ENCODE assay signal across 23 mouse cellular contexts in genomic region chr13:37353016-37353415, GRCm38 (mm10). TPM values are rescaled to one million over a fixed set of nuclear protein-coding genes. Genes with fewer than 3 reads are reported as not detected.
DNase-seq lines count a peak whose midpoint lies in the region; ATAC-seq and TF ChIP-seq lines count a peak whose summit lies in the region.
"Had no signal": no experiment of that assay in that cellular context is flagged by ENCODE, and none has a peak within 500 bp of the region (broad histone marks: within the 10 kb centered on the region; RNA-seq: fewer than 3 reads in every experiment).

No protein-coding gene starts in this region.

- H3K9me3 ChIP-seq in heart, embryonic 10.5 days: no peaks in the 10 kb centered on the region
- H3K9me3 ChIP-seq in kidney, embryonic 15.5 days (replicated peaks): no peaks in the 10 kb centered on the region
- H3K9me3 ChIP-seq: embryonic facial prominence, embryonic 10.5 days; embryonic facial prominence, embryonic 12.5 days; forebrain, embryonic 10.5 days; forebrain, embryonic 12.5 days had no signal

- 72% methylated on average over 2 of the region's 2 CpGs for whole genome bisulfite sequencing in heart, embryonic 10.5 days
- WGBS in kidney, adult 2 months: 71% methylated on average over 2 of the region's 2 CpGs
- WGBS in kidney, embryonic 15.5 days: 67% methylated on average over 2 of the region's 2 CpGs

- no peaks in the 10 kb centered on the region for H3K27me3 ChIP-seq in heart, embryonic 10.5 days (ENCODE audit: insufficient read depth, poor library complexity, severe bottlenecking)
- H3K27me3 ChIP-seq in kidney, adult 2 months (replicated peaks; ENCODE audit: control insufficient read depth, insufficient read depth, low read length): no peaks in the 10 kb centered on the region
- H3K27me3 ChIP-seq in kidney, embryonic 15.5 days: no peaks in the 10 kb centered on the region
- H3K27me3 ChIP-seq: embryonic facial prominence, embryonic 12.5 days; forebrain, embryonic 12.5 days had no signal

- H3K9ac ChIP-seq in kidney, embryonic 15.5 days: no peak overlapping the region
- H3K9ac ChIP-seq: embryonic facial prominence, embryonic 12.5 days; forebrain, embryonic 12.5 days had no signal

- TF ChIP-seq CTCF in kidney, adult 2 months (conservative IDR thresholded peaks at IDR 0.05; ENCODE audit: insufficient read depth, insufficient read length, low read depth, low read length): no peak

- peak; percentile 5 for DNase-seq in heart, embryonic 10.5 days (ENCODE audit: low spot score)
- no peak for DNase-seq in heart, adult 8-10 months (ENCODE audit: low spot score)
- peak; percentile 52 for DNase-seq in kidney, adult 2 months
- DNase-seq in kidney, postnatal 14 days: peak; percentile 12
- DNase-seq in kidney, adult 18-20 months: no peak
- DNase-seq in cerebellum, adult 11 months: no peak
- DNase-seq: adrenal gland, adult 2 months; adrenal gland, postnatal 10 days; adrenal gland, postnatal 25 days; cerebellum, adult 11-12 months; cerebellum, adult 2 months; cerebellum, adult 9-10 months; cerebellum, postnatal 10 days; cerebellum, postnatal 25 days had no signal

- no peaks in the 10 kb centered on the region for H3K36me3 ChIP-seq in heart, embryonic 10.5 days
- H3K36me3 ChIP-seq in kidney, adult 2 months (ENCODE audit: control insufficient read depth, insufficient read depth, low read length): no peaks in the 10 kb centered on the region
- no peaks in the 10 kb centered on the region for H3K36me3 ChIP-seq in kidney, embryonic 15.5 days
- H3K36me3 ChIP-seq: embryonic facial prominence, embryonic 10.5 days; embryonic facial prominence, embryonic 12.5 days; forebrain, embryonic 10.5 days; forebrain, embryonic 12.5 days had no signal

- H3K4me1 ChIP-seq in heart, embryonic 10.5 days: peaks cover 5% of the 10 kb centered on the region; the same call in 1 of the 2 replicates
- H3K4me1 ChIP-seq in kidney, adult 2 months (ENCODE audit: control insufficient read depth, insufficient read depth, low read length): no peaks in the 10 kb centered on the region
- no peaks in the 10 kb centered on the region for H3K4me1 ChIP-seq in kidney, embryonic 15.5 days
- H3K4me1 ChIP-seq: embryonic facial prominence, embryonic 10.5 days; embryonic facial prominence, embryonic 12.5 days; forebrain, embryonic 12.5 days had no signal

- no peak for ATAC-seq in kidney, embryonic 15.5 days (replicated peaks; ENCODE audit: low FRiP score)
- ATAC-seq: forebrain, embryonic 14.5 days; forebrain, embryonic 16.5 days had no signal

- H3K27ac ChIP-seq in heart, embryonic 10.5 days: no peak overlapping the region
- peak overlapping the region; percentile 95 for H3K27ac ChIP-seq in kidney, adult 2 months (ENCODE audit: insufficient read depth, low read depth, low read length)
- no peak overlapping the region for H3K27ac ChIP-seq in kidney, embryonic 15.5 days
- H3K27ac ChIP-seq: embryonic facial prominence, embryonic 10.5 days; embryonic facial prominence, embryonic 12.5 days; forebrain, embryonic 10.5 days; forebrain, embryonic 12.5 days had no signal

- H3K4me3 ChIP-seq in heart, embryonic 10.5 days: no peak overlapping the region
- no peak overlapping the region for H3K4me3 ChIP-seq in kidney, adult 2 months (ENCODE audit: insufficient read depth, low read depth, low read length)
- no peak overlapping the region for H3K4me3 ChIP-seq in kidney, embryonic 15.5 days (replicated peaks)
- H3K4me3 ChIP-seq: embryonic facial prominence, embryonic 10.5 days; embryonic facial prominence, embryonic 12.5 days; forebrain, embryonic 10.5 days; forebrain, embryonic 12.5 days had no signal

- no peak overlapping the region for H3K4me2 ChIP-seq in kidney, embryonic 15.5 days
- H3K4me2 ChIP-seq: embryonic facial prominence, embryonic 12.5 days; forebrain, embryonic 12.5 days had no signal

- TF ChIP-seq POLR2A in kidney, adult 2 months (IDR thresholded peaks at IDR 0.05; ENCODE audit: low read depth, low read length): no peak

RNA-seq across cellular contexts. Expression of gene Ly86, which starts 8.0 kb away (rescaled TPM):
- 0.46 and 1.3 TPM in 2 replicates for polyA plus RNA-seq in heart, embryonic 10.5 days (2016; fragmentation: Nextera tagmentation; extraction: Ambion mirVana)
- total RNA-seq in heart, adult 8-10 months (2022): 1 to 10 TPM; 1.2 to 1.7 (median 1.4) TPM
- polyA plus RNA-seq in kidney, adult 2 months (2012; rRNA removed): 3.9 and 8.4 TPM in 2 replicates
- 5.4 and 6.9 TPM in 2 replicates for polyA plus RNA-seq in kidney, embryonic 15.5 days (2015; fragmentation: Nextera tagmentation; extraction: Ambion mirVana)
- total RNA-seq: MEL had no signal
- polyA plus RNA-seq: C2C12 had no signal

Comparison
In these comparisons a context has a peak if more than half of its experiments do, and no peak if none do; other contexts are left out.
1. DNase-seq: peak in heart, embryonic 10.5 days (single experiment), kidney, adult 2 months (single experiment) and kidney, postnatal 14 days (single experiment); none in heart, adult 8-10 months (single experiment), kidney, adult 18-20 months (single experiment) and cerebellum, adult 11 months (single experiment).